Comparison of ENCODE assay signal across 15 mouse cellular contexts in the genomic region with DNA sequence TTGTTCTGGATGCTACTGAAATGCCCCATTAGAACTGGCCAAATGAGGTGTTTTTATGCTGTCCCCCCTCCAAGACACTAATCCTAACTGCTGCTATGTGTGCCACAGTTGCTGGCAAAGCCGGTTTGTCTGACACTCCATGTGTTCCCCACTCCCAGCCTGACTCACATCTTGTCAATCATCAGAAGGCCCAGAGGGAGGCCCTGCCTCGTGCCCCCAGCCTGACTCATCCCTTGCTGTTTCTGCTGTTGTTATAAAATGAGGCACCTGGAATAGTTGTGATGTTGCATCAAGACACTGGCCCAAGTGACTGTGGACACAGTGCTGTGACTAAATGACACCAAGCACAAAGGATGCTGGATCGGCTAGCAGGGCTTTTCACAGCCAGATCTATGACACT. TPM values are rescaled to one million over a fixed set of nuclear protein-coding genes. Genes with fewer than 3 reads are reported as not detected.
"Had no signal": no experiment of that assay in that cellular context is flagged by ENCODE, and none has a peak within 500 bp of the region (broad histone marks: within the 10 kb centered on the region; RNA-seq: fewer than 3 reads in every experiment).

No protein-coding gene starts in this region.

- H3K4me2 ChIP-seq: liver, embryonic 13.5 days; lung, embryonic 15.5 days; midbrain, embryonic 15.5 days; neural tube, embryonic 12.5 days had no signal

- H3K4me3 ChIP-seq: left cerebral cortex, adult 2 months; limb, embryonic 10.5 days; liver, embryonic 13.5 days; lung, embryonic 15.5 days; midbrain, embryonic 15.5 days; neural tube, embryonic 12.5 days had no signal

- H3K27ac ChIP-seq: left cerebral cortex, adult 2 months; limb, embryonic 10.5 days; liver, embryonic 13.5 days; lung, embryonic 15.5 days; macrophage; midbrain, embryonic 15.5 days; neural tube, embryonic 12.5 days had no signal

- H3K9ac ChIP-seq: liver, embryonic 13.5 days; liver, postnatal 0 days; lung, embryonic 15.5 days; midbrain, embryonic 15.5 days; neural tube, embryonic 12.5 days had no signal

- H3K36me3 ChIP-seq: limb, embryonic 10.5 days; liver, embryonic 13.5 days; lung, embryonic 15.5 days; midbrain, embryonic 15.5 days; neural tube, embryonic 12.5 days had no signal

- H3K27me3 ChIP-seq: liver, embryonic 13.5 days; lung, embryonic 15.5 days; midbrain, embryonic 15.5 days; neural tube, embryonic 12.5 days had no signal

- DNase-seq: kidney, postnatal 25 days; liver, embryonic 13.5 days; liver, postnatal 0 days; lung, postnatal 14 days; thymus, postnatal 36 days had no signal

- H3K9me3 ChIP-seq: limb, embryonic 10.5 days; liver, embryonic 13.5 days; lung, embryonic 15.5 days; midbrain, embryonic 15.5 days; neural tube, embryonic 12.5 days had no signal

- H3K4me1 ChIP-seq: limb, embryonic 10.5 days; liver, embryonic 13.5 days; lung, embryonic 15.5 days; midbrain, embryonic 15.5 days; neural tube, embryonic 12.5 days had no signal

- ATAC-seq: liver, postnatal 0 days; midbrain, embryonic 15.5 days had no signal

RNA-seq across cellular contexts. Expression of a gene that starts 53.1 kb away (rescaled TPM):
- total RNA-seq: left cerebral cortex, adult 2 months; monocyte, adult 5-6 weeks; neutrophil, adult 5-6 weeks had no signal
- polyA plus RNA-seq: limb, embryonic 10.5 days; liver, postnatal 0 days; macrophage; spleen, adult 2 months; thymus, postnatal 0 days had no signal
